Mouse (Mus musculus) heart, embryonic 12.5 days (tissue): Measurements from ENCODE around the gene Ces1a. TPM values are rescaled to one million over a fixed set of nuclear protein-coding genes. Genes with fewer than 3 reads are reported as not detected.

Source experiments
- ATAC-seq: fragments of 200-750 bp; cut with Nextera tagmentation; 2 replicates; pipeline ENCODE4 v1.8.0; 2017; ENCODE audit warnings: moderate TSS enrichment, moderate library complexity; ENCODE audit not compliant: insufficient number of reproducible peaks, low FRiP score
- H3K27ac ChIP-seq: fragments of 300-500 bp; sonication (generic); 2 replicates; pipeline ENCODE4 v1.5.1; 2016; ENCODE audit warnings: mild to moderate bottlenecking, moderate library complexity; ENCODE audit not compliant: poor library complexity, severe bottlenecking
- H3K27me3 ChIP-seq: fragments of 300-500 bp; sonication (generic); replicated peaks from 2 replicates; pipeline ENCODE4 v1.6.1; 2016; ENCODE audit warnings: mild to moderate bottlenecking, moderate library complexity
- H3K36me3 ChIP-seq: fragments of 300-500 bp; sonication (generic); 2 replicates; pipeline ENCODE4 v1.6.1; 2016; ENCODE audit warnings: mild to moderate bottlenecking, moderate library complexity
- H3K4me1 ChIP-seq: fragments of 300-500 bp; sonication (generic); replicated peaks from 2 replicates; pipeline ENCODE4 v1.6.1; 2016; ENCODE audit warnings: mild to moderate bottlenecking
- H3K4me2 ChIP-seq: fragments of 300-500 bp; sonication (generic); 2 replicates; pipeline ENCODE4 v1.6.1; 2016; ENCODE audit warnings: mild to moderate bottlenecking, moderate library complexity
- H3K4me3 ChIP-seq: fragments of 300-500 bp; sonication (generic); 2 replicates; pipeline ENCODE4 v1.5.1; 2016; ENCODE audit warnings: mild to moderate bottlenecking
- H3K9ac ChIP-seq: fragments of 300-500 bp; sonication (generic); 2 replicates; pipeline ENCODE4 v1.6.1; 2016; ENCODE audit warnings: mild to moderate bottlenecking, moderate library complexity
- H3K9me3 ChIP-seq: fragments of 300-500 bp; sonication (generic); replicated peaks from 2 replicates; pipeline ENCODE4 v1.6.1; 2016; ENCODE audit warnings: mild to moderate bottlenecking, moderate library complexity
- WGBS: fragments of 180-500 bp; shearing (Covaris S2); methylation state at CpG from one replicate; pipeline ENCODE4 v1.1.7; 2016; 5-methylcytosine and 5-hydroxymethylcytosine counted together
- polyA plus RNA-seq: library from polyadenylated mRNA; unstranded; fragments of >200 nt; fragmentation: Nextera tagmentation; extraction: Ambion mirVana; gene quantifications from 2 replicates; pipeline ENCODE4 v1.2.1, GENCODE M21; 2016

The Ces1a gene
- polyA plus RNA-seq, 1 experiment from 2014 or later = not detected

GRCm38 (mm10) chr8:92984376-92984775 is 63.6 kb downstream of the Ces1a start:
- 69% methylated on average over 2 of the region's 2 CpGs for WGBS
- Histone ChIP-seq H3K36me3 (no peaks in the 10 kb centered on the region), H3K9me3 (no peaks in the 10 kb centered on the region), H3K4me2 (no peak overlapping the region), H3K9ac (no peak overlapping the region), H3K27me3 (no peaks in the 10 kb centered on the region), H3K4me1 (no peaks in the 10 kb centered on the region), H3K27ac (no peak overlapping the region), H3K4me3 (no peak overlapping the region)
- ATAC-seq = no peak

GRCm38 (mm10) chr8:92982491-92982890 is 65.5 kb downstream of the Ces1a start:
- H3K4me2 ChIP-seq = no peak overlapping the region
- H3K27ac ChIP-seq = no peak overlapping the region
- WGBS = 67% methylated on average over 3 of the region's 3 CpGs
- H3K4me1 ChIP-seq = no peaks in the 10 kb centered on the region
- H3K36me3 ChIP-seq = no peaks in the 10 kb centered on the region
- H3K27me3 ChIP-seq = no peaks in the 10 kb centered on the region
- no peaks in the 10 kb centered on the region for H3K9me3 ChIP-seq
- no peak overlapping the region for H3K4me3 ChIP-seq
- H3K9ac ChIP-seq = no peak overlapping the region
- ATAC-seq = no peak

- ATAC-seq = no peak
- Histone ChIP-seq H3K9me3 (no peaks in the 10 kb centered on the region), H3K9ac (no peak overlapping the region), H3K4me1 (peaks cover 7% of the 10 kb centered on the region), H3K27ac (no peak overlapping the region), H3K4me2 (no peak overlapping the region), H3K27me3 (no peaks in the 10 kb centered on the region), H3K36me3 (no peaks in the 10 kb centered on the region), H3K4me3 (no peak overlapping the region)
- 82% methylated on average over 5 of the region's 5 CpGs for WGBS
Observed at GRCm38 (mm10) chr8:92976656-92977055, 71.3 kb downstream of the Ces1a start.

DNA sequence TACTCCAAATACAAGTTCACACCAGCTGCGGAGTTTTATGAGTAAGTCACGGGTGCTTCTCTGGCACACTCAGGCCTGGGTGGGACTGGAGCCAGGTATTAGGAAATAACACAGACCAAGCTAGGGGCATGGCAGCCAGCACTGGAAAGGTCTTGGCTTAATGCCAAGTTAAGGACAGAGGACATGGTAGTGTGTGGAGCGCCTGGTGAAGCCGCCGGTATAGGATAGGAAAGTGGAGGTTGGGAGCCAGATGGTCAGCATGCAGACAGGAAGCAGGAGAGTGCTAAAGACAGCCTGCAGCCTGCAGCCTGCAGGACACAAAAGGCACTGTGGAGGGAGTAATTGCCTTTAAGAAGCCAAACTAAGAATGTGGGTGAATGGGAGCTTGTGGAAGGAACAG is 75.0 kb downstream of the Ces1a start:
- no peak overlapping the region for H3K4me2 ChIP-seq
- H3K9me3 ChIP-seq = no peaks in the 10 kb centered on the region
- no peak overlapping the region for H3K4me3 ChIP-seq
- no peak overlapping the region for H3K9ac ChIP-seq
- 45% methylated on average over 5 of the region's 5 CpGs for WGBS
- H3K4me1 ChIP-seq = peaks cover 7% of the 10 kb centered on the region
- H3K36me3 ChIP-seq = no peaks in the 10 kb centered on the region
- no peak overlapping the region; the same call in 1 of the 2 replicates for H3K27ac ChIP-seq
- H3K27me3 ChIP-seq = no peaks in the 10 kb centered on the region
- ATAC-seq = peak; percentile 64

Other genes with a start within 250 kb of the Ces1a start
- 123 TPM in 2 replicates for gene Mmp2, start 220.9 kb downstream of the Ces1a start, polyA plus RNA-seq
- 3.0 and 4.9 TPM in 2 replicates for gene Lpcat2, start 192.9 kb downstream of the Ces1a start, polyA plus RNA-seq
- 0.23 and 0.26 TPM in 2 replicates for gene Capns2, start 146.8 kb downstream of the Ces1a start, polyA plus RNA-seq
- gene Slc6a2, start 88.1 kb downstream of the Ces1a start, polyA plus RNA-seq = 0.03 TPM in 2 replicates
- not detected in 2 replicates for gene Ces1b, start 31.8 kb upstream of the Ces1a start, polyA plus RNA-seq
- not detected in 2 replicates for gene Ces1c, start 83.1 kb upstream of the Ces1a start, polyA plus RNA-seq
- 0.24 TPM in 1 of 2 replicates, not detected in the other for gene Ces1d, start 149.6 kb upstream of the Ces1a start, polyA plus RNA-seq
- 0.20 TPM in 1 of 2 replicates, not detected in the other for gene Ces1e, start 181.4 kb upstream of the Ces1a start, polyA plus RNA-seq
- gene Ces1f, start 231.6 kb upstream of the Ces1a start, polyA plus RNA-seq = not detected in 2 replicates